Mouse (Mus musculus): ENCODE measurements at regions not wholly inside any gene's neighbourhood (a gene's known extent, or its start where the extent isn't known, plus 50 kb on each side); places are given as distances from the start of the nearest gene placed in this dataset.

DNA sequence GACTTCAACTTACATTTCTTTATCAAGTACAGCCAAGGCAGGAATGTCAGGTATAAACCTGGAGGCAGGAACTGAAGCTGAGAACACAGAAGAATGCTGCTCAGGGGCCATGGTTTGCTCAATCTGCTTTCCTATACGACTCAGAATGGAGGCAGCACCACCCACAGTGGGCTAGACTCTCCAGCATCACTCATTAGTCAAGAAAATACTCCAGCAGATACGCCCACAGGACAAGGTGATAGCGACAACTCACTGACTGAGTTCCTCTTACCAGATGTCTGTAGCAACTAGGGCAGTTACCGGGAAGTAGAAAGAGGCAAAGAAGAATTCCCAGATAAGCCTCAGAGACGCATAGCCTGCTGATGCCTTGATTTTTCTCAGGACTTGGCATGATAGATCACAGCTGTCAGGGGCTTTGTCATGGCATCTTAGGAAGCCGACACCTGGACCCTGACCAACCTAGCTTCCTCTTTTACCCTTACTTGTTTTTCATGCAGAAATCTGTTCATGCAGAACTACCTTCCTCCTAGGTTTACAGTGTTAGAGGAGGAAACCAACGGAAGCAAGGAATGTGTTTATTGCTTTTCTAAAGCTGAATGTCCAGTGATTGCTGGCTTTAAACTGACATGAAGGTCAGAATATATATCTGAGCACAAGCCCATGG is 110.7 kb upstream of the Sp4 start:
- peak; percentile 17 for DNase-seq (ENCODE audit: low read depth)

DNA sequence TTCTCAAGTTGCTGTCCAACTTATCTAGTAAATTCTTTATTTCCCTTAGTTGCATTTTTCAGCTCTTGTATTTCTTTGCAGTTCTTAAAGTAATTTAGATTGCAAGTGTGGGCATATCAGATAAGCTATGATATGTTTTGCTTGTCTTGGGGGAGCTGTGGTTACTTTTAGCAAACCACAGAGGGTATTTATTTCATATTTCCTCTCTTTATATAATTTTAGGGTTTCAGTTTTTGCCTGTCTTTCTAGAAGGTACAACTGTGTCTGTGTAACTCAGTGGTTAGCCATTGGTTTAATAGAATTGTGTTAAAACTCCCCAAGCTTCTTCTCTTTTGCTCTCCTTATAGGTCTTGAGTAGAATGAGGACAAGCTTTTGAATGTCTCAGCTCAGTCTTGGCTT is 109.7 kb upstream of the Sp4 start:
- DNase-seq (ENCODE audit: low read depth), result peak; percentile 32

- DNase-seq (ENCODE audit: low read depth), result no peak
Measured at GRCm38 (mm10) chr12:118405135-118405534, 103.9 kb upstream of the Sp4 start.

DNA sequence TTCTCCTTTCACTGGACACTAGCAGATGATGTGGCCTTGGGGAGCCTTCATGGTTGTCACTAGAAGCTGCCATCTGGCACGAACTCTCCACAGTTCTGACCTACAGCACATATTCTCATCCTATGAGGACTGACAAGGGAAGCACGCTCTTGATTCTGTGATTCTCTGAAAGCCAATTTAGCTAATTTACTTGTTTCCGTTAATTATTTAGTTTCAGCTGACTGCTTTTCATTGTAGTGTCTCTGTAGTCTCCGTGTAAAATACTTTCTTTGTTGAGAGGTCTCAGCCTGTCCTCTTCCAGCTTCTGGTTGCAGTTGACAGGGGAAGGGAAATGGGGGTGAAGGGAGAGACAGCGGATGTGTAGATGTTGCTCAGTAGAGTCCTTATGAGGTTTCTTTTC is 102.9 kb upstream of the Sp4 start:
- DNase-seq (ENCODE audit: low read depth), result no peak

DNA sequence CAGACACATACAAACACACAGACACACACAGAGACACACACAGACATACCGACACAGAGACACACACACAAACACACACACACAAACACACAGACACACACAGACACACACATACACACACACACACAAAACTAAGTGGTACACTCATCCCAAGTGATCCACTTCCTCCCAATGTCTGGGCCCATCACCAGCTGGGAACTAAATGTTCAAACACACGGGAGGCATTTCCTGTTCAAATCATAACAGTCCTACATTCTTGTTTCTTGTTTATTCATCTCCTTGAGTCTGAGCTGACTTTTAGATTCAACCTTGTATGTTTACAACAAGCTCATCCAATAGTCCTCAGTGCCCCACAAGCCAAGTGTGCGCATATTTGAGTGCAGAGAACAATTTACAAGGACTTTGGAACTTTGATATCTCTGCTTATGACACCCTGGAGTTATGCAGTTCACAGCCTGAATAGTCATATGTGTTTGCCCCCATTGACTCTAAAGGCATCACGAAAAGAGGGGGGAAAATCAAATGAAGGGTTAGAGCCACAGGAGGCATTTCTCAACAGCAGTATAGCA is 102.4 kb upstream of the Sp4 start:
- DNase-seq (ENCODE audit: low read depth), result no peak

- no peak for DNase-seq (ENCODE audit: low read depth)
Measured at GRCm38 (mm10) chr12:118401377-118401776, 100.1 kb upstream of the Sp4 start.

DNA sequence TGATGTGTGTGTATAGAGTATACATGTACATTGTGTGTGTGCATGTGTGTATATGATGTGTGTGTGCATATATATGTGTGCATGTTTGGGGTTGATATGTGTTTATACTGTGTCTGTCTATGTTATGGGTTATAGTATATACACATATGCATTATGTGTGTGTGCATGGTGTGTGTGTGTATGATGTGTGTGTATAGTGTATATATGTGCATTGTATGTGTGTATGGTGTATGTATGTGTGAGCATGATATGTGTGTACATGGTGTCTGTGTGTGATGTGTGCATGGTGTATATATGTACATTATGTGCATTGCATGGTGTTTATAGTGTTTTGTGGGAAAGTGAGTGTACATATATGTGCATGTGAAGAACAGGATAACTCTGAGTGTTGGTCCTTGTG is 90.4 kb upstream of the Sp4 start:
- no peak for DNase-seq (ENCODE audit: low read depth)

GRCm38 (mm10) chr12:118381013-118381412 is 79.8 kb upstream of the Sp4 start:
- no peak for DNase-seq (ENCODE audit: low read depth)

- DNase-seq (ENCODE audit: low read depth), result peak; percentile 26
Measured at GRCm38 (mm10) chr12:118377898-118378297, 76.7 kb upstream of the Sp4 start.

GRCm38 (mm10) chr12:118376521-118377493 is 75.6 kb upstream of the Sp4 start:
- peak; percentile 90 for DNase-seq (ENCODE audit: low read depth)

- peak; percentile 60 for DNase-seq (ENCODE audit: low read depth)
Measured at GRCm38 (mm10) chr12:118373250-118373649, 72.0 kb upstream of the Sp4 start.

DNA sequence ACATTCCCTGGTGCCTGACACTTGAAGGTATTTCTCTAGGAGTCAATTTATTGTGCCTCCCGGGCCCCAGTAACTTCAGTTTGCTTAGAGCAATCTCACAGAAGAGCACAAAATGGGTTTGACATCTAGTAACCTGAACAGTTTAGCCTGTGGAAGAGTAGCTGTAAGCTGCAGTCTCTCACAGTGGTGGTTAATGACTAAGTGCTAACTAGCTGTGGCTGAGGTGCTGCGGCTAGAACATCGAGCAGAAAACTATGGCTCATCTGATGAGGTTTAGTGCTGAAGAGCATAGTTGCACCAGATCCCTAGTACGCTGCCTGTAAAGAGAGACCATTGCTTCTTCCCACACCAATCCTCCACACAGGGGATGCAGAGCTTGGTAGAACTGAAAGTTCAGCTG is 70.7 kb upstream of the Sp4 start:
- no peak for DNase-seq (ENCODE audit: low read depth)

GRCm38 (mm10) chr12:118367307-118368076 is 66.3 kb upstream of the Sp4 start:
- peak; percentile 28 for DNase-seq (ENCODE audit: low read depth)

DNA sequence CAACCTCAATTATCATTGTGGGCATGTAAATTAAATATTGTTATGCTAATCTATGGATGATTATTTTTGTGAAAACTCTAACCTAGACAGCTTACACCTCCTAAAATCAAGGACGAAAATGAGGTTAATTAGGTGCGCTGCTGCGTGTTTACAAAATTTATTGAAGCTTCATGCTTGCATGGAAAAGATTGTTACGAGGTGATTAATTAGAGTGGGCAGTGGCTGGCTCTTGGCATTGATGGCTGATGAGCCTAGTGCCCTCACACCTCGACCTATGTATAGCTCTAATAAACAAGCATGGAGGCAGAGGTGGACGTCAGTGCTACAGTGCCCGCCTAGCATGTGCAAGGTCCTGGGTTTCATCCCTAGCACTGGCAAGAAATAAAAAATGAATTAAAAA is 51.6 kb upstream of the Sp4 start:
- no peak for DNase-seq (ENCODE audit: low read depth)

- DNase-seq (ENCODE audit: low read depth), result no peak
Measured at GRCm38 (mm10) chr12:118351421-118351820, 50.2 kb upstream of the Sp4 start.
